Mouse (Mus musculus): ENCODE data around the gene Cdca4.

Cdca4 gene

DNA sequence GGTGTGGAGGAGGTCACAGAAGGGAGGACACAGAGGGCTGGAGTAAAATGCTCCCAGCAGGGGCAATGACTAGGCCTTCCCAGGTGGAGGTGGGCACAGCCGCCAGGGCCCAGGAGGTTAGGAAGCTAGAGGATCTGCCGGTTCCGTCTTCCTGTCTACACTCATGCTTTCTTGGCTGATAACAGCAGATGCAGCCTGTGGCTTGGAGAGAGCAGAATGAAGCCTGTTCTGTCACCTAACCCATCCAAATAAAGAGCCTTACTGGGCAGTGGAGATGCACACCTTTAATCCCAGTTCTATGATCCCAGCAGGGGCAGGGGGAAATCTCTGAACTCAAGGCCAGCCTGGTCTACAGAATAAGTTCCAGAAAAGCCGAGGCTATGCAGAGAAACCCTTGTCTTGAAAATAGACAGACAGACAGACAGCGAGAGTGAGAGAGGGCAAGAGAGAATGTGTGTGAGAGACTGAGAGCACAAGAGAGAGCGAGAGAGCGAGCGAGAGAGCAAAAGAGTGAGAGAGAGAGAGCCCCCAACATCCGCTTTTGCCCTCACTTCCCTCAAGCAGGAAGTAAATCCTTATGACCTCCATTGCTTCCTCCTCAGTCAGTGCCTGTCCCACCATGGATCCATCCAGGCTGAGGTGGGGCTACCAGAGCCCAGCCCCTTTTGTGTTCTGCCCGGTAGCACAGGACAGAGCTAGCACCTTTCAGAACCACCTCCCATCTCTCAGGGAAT, 29.8 kb downstream of the Cdca4 start:
- no peak for DNase-seq (ENCODE audit: low read depth, low spot score)

DNA sequence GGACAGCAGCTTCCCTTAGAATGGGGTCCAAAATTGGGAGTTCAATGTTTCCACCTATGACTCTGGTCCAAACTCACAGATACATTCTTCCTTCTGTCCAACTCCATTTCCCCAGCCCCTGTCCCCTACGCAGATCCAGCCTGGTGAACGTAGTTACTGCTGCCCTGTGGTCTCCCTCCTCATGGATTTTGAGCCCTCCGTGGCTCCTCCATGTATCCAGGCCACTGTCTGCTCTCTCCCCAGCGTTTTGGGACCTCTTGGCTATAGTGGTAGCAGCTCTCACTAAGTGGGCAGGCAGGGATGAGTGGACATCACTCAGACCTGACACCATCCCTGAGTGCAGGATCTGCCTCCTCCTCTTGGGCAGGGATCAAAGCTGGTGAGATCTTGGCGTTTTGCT, 30.5 kb downstream of the Cdca4 start:
- no peak for DNase-seq (ENCODE audit: low read depth, low spot score)

DNA sequence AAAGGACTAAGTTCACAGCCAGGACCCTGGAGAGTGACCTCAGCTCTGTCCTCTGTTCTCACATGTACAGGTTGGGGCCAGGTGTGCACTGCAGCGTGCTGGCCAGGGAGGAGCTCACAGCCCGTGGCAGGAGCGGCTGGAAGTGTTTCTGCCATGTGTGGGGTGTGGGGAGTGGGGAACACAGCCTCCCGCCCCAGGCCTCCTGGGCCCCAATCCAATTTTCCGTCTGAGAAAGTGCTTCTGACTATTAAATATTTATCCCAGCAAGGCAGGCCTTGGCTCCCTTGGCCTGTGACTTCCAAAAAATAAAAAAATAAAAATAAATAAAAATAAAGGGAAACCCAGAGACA, 30.9 kb downstream of the Cdca4 start:
- DNase-seq (ENCODE audit: low read depth, low spot score), result no peak

DNA sequence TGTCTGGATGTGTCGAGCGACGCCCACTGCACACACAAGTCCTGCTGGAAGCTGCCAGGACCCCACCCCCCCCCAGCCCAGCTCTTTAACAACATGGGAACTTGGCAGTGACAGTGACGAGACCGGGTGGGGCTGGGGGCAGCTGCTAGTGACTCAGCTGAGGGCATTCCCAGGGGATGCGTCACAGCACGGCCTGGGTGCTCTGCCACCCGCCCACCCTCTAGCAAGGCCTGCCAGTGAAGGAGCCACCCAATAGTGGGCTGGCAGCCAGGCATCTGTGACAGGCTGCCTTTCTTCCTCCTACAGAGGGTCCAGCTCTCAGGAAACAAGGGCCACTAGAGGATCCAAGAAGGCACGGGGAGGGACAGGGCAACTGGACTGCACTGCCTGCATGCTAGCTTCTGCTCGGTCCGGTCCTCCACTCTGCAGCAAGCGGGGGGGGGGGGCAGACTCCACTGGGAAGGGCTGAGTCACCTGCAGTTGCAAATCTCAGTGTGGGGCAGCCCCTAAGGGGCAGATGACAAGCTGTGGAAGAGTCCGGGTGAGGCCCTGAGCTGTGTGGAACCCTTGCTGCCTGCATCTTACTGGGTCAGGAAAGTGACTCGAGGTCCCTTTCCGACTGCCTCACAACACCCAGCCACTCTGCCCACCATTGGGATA, 31.4 kb downstream of the Cdca4 start:
- DNase-seq (ENCODE audit: low read depth, low spot score), result no peak

DNA sequence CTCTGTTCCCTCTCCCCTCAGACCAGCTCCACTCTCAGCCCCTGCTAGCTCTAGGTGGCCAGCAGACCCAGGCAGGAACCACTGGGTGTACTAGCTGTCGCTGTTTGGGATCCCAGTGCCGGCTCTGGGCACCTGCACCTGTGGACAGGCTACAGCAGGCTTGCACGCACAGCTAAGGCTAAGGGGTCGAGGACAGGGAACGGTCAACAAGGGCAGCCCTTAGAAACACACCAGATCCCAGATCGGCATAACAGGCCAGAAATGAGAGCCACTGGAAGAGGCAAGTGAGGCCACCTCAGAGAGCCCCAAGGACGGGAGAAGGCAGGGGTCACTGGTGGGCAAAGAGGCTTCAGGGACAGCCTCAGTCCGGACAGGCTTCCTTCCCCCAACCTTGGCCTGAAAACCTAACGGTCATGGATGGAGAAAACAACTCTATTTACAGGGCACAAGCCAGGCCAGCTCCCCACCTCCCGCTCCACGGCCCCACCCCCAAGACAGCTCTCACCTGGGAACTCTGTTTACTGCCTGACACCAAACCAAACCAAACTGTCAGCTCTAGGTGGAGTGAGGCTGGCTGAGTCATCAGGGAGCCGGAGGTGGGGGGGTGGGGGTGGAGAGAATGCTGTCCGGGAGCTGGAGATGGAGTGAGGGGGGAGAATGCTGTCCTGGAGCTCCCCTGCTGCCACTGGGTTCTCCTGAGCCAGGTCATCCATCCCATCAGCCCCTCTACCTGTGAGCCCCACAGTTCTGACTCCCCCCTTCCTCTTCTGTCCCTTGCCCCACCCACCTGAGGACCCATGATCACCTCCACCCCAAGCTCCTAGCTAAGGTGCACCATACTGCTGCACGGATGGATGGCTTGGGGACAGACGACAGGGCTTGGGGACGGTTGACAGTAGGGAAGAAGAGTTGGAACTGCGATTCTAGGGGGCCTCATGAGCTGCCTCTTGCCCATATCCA, 32.4 kb downstream of the Cdca4 start:
- DNase-seq (ENCODE audit: low read depth, low spot score), result no peak

DNA sequence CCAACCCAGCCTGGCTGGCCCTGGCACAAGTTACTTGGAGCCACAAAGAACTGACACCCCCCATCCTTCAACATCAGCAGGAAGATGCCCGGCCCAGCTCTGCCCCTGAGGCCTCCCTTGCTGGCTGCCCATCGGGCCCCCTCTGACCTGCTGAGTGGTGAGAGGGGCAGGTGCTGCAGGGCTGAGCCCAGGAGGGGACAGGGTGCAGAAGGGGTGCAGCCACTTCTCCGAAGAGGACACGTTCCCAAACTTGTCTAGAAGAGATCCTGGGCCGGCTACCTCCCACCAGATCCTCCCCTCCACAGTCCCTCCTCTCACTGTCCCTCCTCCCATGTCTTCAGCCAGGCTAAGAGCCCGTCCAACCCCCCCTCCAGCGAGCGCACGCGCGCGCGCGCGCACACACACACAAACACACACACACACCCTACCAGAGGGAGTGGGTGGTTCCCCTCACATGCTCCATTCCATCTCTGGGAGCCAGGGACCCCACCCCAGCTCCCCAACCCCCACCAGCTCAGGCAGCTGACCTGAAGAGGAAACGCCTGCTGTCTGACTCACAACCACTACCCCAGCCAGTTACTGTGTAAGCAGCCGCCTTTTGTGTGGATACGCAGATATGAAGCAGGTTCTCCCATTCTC, 33.6 kb downstream of the Cdca4 start:
- DNase-seq (ENCODE audit: low read depth, low spot score), result peak; percentile 74

DNA sequence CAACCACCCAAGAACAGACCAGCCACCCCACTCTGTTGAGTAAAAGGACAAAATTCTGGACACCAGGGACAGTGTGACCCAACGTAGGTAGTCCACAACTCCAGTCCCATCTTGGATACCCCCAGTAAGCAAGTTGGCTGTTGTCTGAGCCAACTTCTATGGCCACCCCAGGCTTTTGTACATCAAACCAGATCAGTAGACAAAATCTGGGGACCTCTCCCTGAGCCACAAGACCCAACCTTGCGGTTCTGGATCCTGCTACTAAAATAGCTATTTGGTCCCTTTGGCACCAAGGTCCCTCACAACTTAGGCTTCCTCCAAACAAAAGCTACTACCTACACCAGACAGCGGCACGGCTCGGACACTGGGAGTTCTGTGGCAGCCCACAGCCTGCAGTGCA, 34.2 kb downstream of the Cdca4 start:
- no peak for DNase-seq (ENCODE audit: low read depth, low spot score)

DNA sequence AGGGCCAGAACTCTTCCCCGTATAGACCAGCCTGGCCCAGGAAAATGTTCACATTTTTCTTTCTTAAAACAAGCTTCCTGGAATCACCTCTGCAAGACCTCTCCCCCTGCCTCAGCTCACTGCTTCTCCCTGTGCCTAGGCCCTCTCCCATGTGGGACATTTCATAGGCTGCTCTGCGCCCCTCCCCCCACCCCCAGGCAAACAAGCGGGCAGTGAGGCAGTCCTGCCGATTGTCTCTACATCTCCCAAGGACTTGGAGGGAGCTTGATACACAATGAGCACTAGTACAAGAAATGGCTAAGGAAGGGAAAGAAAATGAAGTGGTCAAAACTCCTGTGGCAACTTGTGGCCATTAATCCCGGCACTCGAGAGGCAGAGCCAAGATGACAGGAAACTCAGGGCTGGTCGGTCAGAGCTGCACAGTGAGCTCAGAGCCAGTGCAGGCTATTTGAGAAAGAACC, 34.8 kb downstream of the Cdca4 start:
- DNase-seq (ENCODE audit: low read depth, low spot score), result peak; percentile 38

DNA sequence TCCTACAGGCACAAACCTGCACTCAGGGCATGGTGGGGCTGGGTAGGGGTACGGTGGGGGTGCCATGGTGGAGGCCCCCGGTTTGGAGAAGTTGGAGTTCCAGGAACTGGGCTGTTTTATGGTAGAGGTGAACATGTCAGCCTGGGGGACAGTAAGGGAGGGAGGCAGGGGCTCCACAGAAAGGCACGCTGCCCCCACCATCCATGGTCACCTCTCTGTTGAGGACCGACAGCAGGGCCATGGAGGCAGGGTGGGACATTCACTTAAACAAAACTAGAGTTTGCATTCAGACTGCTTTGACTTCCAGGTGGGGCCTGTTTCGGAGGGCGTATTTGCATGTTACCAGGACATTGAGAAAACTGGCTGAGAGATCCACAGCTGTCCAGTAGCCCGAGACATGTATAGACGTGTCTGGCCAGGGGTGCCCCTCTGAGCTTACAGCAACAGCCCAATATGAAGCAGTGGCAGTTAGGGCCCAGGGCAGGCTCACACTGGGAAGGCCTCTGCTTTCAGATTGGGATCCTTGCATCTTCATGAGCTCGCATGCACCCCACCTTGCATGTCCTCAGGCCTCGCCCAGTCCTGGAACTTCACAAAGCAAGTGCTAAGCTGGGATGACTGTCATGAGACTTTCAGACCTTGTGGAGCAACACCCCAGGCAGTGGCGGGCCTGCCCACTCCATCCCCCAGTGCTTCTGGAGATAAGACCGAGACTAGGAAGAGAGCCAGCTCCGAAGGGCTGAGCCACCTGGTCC, 35.4 kb downstream of the Cdca4 start:
- peak; percentile 66 for DNase-seq (ENCODE audit: low read depth, low spot score)

DNA sequence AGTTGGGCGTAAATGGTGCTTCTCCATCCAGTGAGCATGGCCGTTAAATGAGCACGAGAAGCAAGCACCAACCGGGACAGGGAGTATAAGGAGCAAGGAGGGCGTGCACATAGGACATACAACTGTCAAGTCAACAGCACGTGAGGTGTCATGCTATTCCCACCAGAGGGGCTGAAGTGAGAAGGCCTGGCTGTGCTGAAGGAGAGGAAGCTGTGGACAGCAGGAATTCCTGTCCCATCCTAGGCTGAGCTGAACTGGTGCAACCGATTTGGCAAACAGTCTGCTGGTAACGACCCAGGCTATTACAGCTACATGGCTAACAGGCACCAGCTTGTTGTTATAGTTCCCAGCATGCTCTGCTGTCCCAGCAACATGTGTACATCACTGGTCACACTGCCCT, 38.2 kb downstream of the Cdca4 start:
- DNase-seq (ENCODE audit: low read depth, low spot score), result no peak

DNA sequence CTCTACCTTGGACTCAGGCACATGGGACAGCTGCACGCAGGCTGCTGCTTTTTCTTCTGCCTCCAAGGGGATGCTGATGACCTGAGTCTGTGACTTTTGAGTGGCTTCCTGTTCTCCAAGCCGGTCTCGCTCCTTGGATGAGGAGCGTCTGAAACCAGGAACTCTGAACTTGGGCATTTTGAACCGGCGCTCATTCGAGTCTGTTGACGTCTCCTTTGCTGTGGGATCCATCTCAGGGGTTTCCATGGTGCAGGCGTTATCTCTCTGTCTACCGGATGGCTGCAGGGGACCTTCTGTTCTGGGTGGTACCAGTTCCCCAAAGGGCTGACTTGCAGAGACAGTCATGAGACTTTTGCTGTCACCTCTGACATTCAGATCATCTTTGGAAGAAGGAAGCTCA, 54.7 kb downstream of the Cdca4 start:
- no peak for DNase-seq (ENCODE audit: low read depth, low spot score)

DNA sequence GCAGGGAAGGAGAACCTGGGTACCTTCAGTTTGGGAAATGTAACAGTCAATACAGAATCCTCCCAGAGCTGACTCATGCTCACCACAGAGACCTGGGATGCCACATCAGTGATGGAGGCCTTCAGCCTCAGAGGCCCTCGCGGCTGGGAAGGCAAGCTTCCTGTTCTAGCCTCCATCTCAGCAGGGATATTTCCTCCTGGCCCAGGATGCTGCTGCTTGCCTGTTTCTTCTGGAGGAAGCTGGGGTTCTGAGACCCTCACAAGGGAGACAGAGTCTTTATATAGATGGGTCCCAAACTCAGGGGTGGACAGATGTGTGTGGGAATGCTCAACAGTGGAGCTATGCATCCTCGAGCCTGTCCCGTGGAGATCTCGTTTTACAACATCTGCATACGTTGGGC, 55.2 kb downstream of the Cdca4 start:
- no peak for DNase-seq (ENCODE audit: low read depth, low spot score)

DNA sequence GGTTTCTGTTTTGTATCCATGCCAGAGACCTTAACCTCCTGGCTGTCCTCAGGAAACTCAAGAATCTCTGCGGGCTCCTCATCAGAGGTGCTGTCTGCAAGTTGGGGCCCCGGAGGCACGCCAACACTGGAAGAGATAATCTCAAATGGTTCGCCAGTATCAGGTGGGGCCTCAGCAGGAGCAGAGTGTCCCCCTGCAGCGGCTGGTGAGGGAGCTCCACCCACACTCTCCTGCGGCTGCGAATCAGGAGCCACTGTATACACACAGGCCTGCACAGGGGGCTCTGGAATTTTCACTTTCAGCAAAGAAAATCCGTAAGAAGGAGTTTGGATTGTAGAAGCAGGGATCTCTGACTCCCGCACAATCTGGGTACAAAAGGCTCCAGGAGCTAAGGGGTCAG, 55.9 kb downstream of the Cdca4 start:
- no peak for DNase-seq (ENCODE audit: low read depth, low spot score)

DNA sequence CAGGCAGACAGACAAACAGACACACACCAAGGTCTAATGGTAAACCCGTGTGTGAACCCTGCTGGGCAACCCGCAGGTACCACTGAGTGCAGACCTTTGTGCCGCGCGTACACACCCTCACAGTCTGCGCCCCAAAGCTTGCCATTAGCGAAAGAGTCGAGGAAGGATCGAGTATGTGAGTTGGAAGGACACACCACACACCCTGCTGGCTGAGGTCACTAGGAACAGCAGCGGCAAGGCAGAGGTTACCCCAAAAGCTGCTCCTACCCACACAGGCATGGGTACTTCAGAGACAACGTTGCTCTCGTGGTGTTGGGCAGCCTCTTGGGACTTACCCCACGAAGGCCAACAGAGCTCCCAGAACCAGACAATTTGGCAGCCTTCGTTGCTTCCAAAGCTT, 56.9 kb downstream of the Cdca4 start:
- no peak for DNase-seq (ENCODE audit: low read depth, low spot score)

DNA sequence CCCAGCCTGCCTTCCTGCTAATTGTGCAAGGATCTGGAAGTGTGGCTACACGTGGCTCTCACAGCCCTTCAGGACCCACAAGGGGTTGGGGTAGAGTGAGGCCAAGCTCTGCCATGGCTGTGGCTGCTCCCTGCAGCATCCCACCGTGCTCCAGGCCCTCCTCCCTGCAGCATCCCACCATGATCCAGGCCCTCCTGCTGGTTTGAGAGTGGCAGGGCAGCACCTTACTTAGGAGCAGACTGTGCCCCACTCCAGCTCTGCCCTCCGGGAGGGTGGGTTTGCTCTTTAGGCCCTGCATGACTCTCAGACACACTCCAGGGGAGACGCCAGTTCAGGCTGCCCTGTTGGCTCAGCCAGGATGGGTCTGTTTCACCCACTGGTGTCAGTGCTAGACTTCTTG, 58.8 kb downstream of the Cdca4 start:
- no peak for DNase-seq (ENCODE audit: low read depth, low spot score)

Data from ES-CJ7 (cell line).